Mouse (Mus musculus): ENCODE data around the gene Tiam2.

GRCm38 (mm10) chr17:3514316-3514715, 187.9 kb downstream of the Tiam2 start:
- no peak for TF ChIP-seq CTCF (IDR thresholded peaks at IDR 0.05; ENCODE audit: control insufficient read depth, insufficient read depth, insufficient replicate concordance, low read depth, low read length)
- TF ChIP-seq POLR2A (IDR thresholded peaks at IDR 0.05; ENCODE audit: control insufficient read depth, low read depth, low read length): no peak
